Mouse (Mus musculus) spleen, adult 2 months (tissue): ENCODE results near the gene Fbxo45.

Source experiments
- CTCF ChIP-seq: fragments of 200-500 bp; IDR thresholded peaks from 2 replicates; pipeline ENCODE4 v1.5.1; 2011; ENCODE audit warnings: mild to moderate bottlenecking, inconsistent platforms; ENCODE audit not compliant: insufficient read depth, insufficient read length, insufficient replicate concordance; ENCODE audit errors: extremely low read depth
- POLR2A ChIP-seq: fragments of 200-500 bp; IDR thresholded peaks from 2 replicates; pipeline ENCODE4 v1.6.1; 2011; ENCODE audit warnings: low read depth, low read length, inconsistent platforms

- TF ChIP-seq POLR2A = no peak
- no peak for TF ChIP-seq CTCF
Measured at GRCm38 (mm10) chr16:32275830-32276229, 28.9 kb upstream of the Fbxo45 start.
